ENCODE assay signal across 11 mouse cellular contexts in genomic region chr10:31252584-31253381, GRCm38 (mm10).
A peak's percentile ranks its signal among the peaks of the same experiment; 100 is the strongest.
DNase-seq lines count a peak whose midpoint lies in the region; ATAC-seq lines count a peak whose summit lies in the region.
"Had no signal": no experiment of that assay in that cellular context is flagged by ENCODE, and none has a peak within 500 bp of the region (broad histone marks: within the 10 kb centered on the region; RNA-seq: fewer than 3 reads in every experiment).

No protein-coding gene starts in this region.

- peak; percentile 71; the same call in 1 of the 2 replicates for ATAC-seq in hindbrain, embryonic 15.5 days (ENCODE audit: low FRiP score, low read depth)
- ATAC-seq in hindbrain, embryonic 12.5 days (ENCODE audit: low FRiP score), result no peak
- no peak for ATAC-seq in heart, embryonic 13.5 days (ENCODE audit: extremely low read depth, insufficient number of reproducible peaks, low FRiP score, low TSS enrichment)
- no peak for ATAC-seq in intestine, embryonic 15.5 days
- no peak for ATAC-seq in activated CD4-positive, CD25-positive, alpha-beta regulatory T cell, adult 4 months

- peak; percentile 50 for DNase-seq in brain, adult 2 months (ENCODE audit: low read depth, low spot score)
- peak; percentile 14 to 19 for DNase-seq in left cerebral cortex, postnatal 36 days (ENCODE audit: low spot score in 2 of 2)
- DNase-seq: adrenal gland, postnatal 36 days; liver, embryonic 13.5 days; thymus, postnatal 14 days had no signal

- H3K4me3 ChIP-seq in hindbrain, embryonic 15.5 days, result no peak overlapping the region
- H3K4me3 ChIP-seq in hindbrain, embryonic 12.5 days, result no peak overlapping the region
- H3K4me3 ChIP-seq in heart, embryonic 13.5 days, result no peak overlapping the region
- H3K4me3 ChIP-seq in intestine, embryonic 15.5 days (replicated peaks), result no peak overlapping the region
- H3K4me3 ChIP-seq: liver, embryonic 13.5 days; myocyte had no signal

- no peaks in the 10 kb centered on the region for H3K27me3 ChIP-seq in hindbrain, embryonic 15.5 days
- H3K27me3 ChIP-seq in hindbrain, embryonic 12.5 days, result no peaks in the 10 kb centered on the region
- H3K27me3 ChIP-seq in heart, embryonic 13.5 days (replicated peaks), result peaks cover 17% of the 10 kb centered on the region; the same call in 1 of the 2 replicates
- H3K27me3 ChIP-seq in intestine, embryonic 15.5 days (replicated peaks), result no peaks in the 10 kb centered on the region
- H3K27me3 ChIP-seq: liver, embryonic 13.5 days had no signal

- intact Hi-C loops in left cerebral cortex, postnatal 36 days (cut with DNase I), result no loop called here

- no peak overlapping the region for H3K4me2 ChIP-seq in hindbrain, embryonic 15.5 days
- H3K4me2 ChIP-seq in hindbrain, embryonic 12.5 days (replicated peaks), result no peak overlapping the region
- no peak overlapping the region for H3K4me2 ChIP-seq in heart, embryonic 13.5 days
- H3K4me2 ChIP-seq in intestine, embryonic 15.5 days (replicated peaks), result no peak overlapping the region
- H3K4me2 ChIP-seq: liver, embryonic 13.5 days had no signal

- H3K27ac ChIP-seq in hindbrain, embryonic 15.5 days (replicated peaks), result no peak overlapping the region
- H3K27ac ChIP-seq in hindbrain, embryonic 12.5 days, result no peak overlapping the region
- H3K27ac ChIP-seq in heart, embryonic 13.5 days (replicated peaks), result peak overlapping the region; percentile 68
- H3K27ac ChIP-seq in intestine, embryonic 15.5 days, result no peak overlapping the region
- H3K27ac ChIP-seq: liver, embryonic 13.5 days had no signal

- H3K36me3 ChIP-seq in hindbrain, embryonic 15.5 days, result no peaks in the 10 kb centered on the region
- no peaks in the 10 kb centered on the region for H3K36me3 ChIP-seq in hindbrain, embryonic 12.5 days
- no peaks in the 10 kb centered on the region for H3K36me3 ChIP-seq in heart, embryonic 13.5 days
- H3K36me3 ChIP-seq in intestine, embryonic 15.5 days, result no peaks in the 10 kb centered on the region
- H3K36me3 ChIP-seq: liver, embryonic 13.5 days had no signal

- H3K9me3 ChIP-seq in hindbrain, embryonic 15.5 days, result no peaks in the 10 kb centered on the region
- no peaks in the 10 kb centered on the region for H3K9me3 ChIP-seq in hindbrain, embryonic 12.5 days (replicated peaks)
- no peaks in the 10 kb centered on the region for H3K9me3 ChIP-seq in heart, embryonic 13.5 days
- no peaks in the 10 kb centered on the region for H3K9me3 ChIP-seq in intestine, embryonic 15.5 days
- H3K9me3 ChIP-seq: liver, embryonic 13.5 days had no signal

- H3K4me1 ChIP-seq in hindbrain, embryonic 15.5 days (replicated peaks), result no peaks in the 10 kb centered on the region
- peaks cover 5% of the 10 kb centered on the region; the same call in 1 of the 2 replicates for H3K4me1 ChIP-seq in hindbrain, embryonic 12.5 days
- peaks cover 28% of the 10 kb centered on the region for H3K4me1 ChIP-seq in heart, embryonic 13.5 days
- no peaks in the 10 kb centered on the region for H3K4me1 ChIP-seq in intestine, embryonic 15.5 days (replicated peaks)
- H3K4me1 ChIP-seq: liver, embryonic 13.5 days had no signal

- 53% methylated on average over 8 of the region's 8 CpGs for WGBS in hindbrain, embryonic 15.5 days
- 60% methylated on average over 8 of the region's 8 CpGs for WGBS in hindbrain, embryonic 12.5 days
- WGBS in heart, embryonic 13.5 days, result 32% methylated on average over 8 of the region's 8 CpGs
- WGBS in intestine, embryonic 15.5 days, result 52% methylated on average over 8 of the region's 8 CpGs

- H3K9ac ChIP-seq in hindbrain, embryonic 15.5 days, result no peak overlapping the region
- no peak overlapping the region for H3K9ac ChIP-seq in hindbrain, embryonic 12.5 days
- H3K9ac ChIP-seq in heart, embryonic 13.5 days, result 0 out of 2 replicates have a peak overlapping the region, but pooled peaks have one; percentile 33
- no peak overlapping the region for H3K9ac ChIP-seq in intestine, embryonic 15.5 days
- H3K9ac ChIP-seq: liver, embryonic 13.5 days had no signal
